Mouse (Mus musculus) 3T3-L1 (cell line): Measurements from ENCODE around the gene Dennd4a.
A peak's percentile ranks its signal among the peaks of the same experiment; 100 is the strongest.

Experiments used
- DNase-seq: peaks from one replicate; pipeline ENCODE4 v3.0.0-alpha.2; 2015; ENCODE audit warnings: low read depth, low spot score

Gene Dennd4a

DNA sequence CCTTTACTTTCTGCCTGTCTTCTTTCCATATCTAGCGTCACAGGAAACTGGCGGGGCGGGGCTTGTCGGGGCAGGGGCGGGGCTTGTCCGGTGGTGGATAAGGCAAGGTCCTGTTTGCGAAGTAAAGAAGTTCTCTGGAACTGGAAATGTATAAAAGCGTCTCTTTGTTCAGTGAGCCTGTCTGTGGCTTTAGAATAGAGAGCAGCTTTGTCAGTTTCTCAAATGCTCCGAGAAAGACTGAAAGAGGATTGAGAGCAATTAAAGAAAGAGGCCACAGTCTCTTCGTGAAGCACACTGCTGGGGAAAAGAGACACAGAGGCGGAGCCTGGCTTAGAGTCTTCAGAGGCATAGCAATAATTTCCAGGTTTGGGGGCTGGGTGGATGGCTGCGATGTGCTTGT, 145.2 kb downstream of the Dennd4a start:
- DNase-seq = peak; percentile 27

DNA sequence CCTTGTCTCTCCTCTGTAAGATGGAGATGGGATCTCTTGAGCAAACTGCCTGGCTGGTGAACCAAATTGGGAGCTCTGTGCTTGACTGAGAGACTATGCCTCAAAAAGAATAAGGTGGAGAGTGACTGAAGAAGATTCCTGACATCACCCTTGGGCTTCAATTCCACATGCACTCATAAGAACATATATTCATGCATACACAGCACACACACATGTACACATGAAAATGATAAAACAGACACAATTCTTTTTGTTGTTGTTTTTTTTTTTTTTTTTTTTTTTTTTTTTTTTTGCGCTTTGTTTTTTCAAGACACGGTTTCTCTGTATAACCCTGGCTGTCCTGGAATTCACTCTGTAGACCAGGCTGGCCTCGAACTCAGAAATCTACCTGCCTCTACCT, 146.1 kb downstream of the Dennd4a start:
- DNase-seq = no peak

DNA sequence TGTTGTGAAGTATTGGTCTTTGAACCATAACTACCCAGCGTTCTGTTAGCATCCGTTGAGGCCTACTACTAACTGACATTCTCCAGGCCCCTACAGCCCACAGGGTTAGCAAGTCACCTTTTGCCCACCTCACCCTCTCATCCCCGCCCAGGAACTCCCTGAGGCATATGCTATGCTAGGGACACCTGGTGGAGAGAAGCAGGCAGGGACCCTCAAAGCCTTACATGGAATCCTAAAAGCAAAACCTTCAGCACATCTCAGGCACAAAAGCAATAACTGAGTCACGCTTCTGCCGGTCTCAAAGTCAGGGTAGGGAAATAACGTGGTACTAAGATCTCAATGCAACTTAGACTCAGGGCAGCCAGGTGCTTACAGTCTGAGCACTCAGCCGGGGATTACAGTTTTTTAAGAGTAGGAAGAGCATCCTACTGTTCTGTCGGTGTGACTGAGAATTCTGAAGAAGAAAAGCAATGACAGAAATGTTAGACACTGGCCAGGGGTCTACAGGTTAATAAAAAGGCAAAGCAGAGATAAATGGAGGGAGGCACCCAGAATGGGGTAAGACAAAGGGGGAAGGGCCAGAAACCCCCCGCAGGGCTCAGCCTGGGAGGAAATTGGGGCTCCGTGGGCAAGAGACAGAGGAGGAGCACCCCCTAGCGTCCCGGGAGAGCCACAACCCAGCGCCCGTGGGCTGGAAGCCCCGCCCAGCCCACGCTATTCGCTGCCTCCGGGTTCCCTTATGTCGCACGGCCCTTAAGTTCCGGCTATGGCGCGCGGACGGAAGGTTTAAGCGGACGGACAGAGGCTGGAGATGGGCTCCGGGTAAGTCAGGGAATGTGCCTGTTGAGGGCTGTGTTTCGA, 149.2 kb downstream of the Dennd4a start, which contains the start of gene Ints14:
Gene Ints14, plus strand, starts transcription at position 789 of the 861 bp plus-strand sequence.
- DNase-seq = peak; percentile 93

DNA sequence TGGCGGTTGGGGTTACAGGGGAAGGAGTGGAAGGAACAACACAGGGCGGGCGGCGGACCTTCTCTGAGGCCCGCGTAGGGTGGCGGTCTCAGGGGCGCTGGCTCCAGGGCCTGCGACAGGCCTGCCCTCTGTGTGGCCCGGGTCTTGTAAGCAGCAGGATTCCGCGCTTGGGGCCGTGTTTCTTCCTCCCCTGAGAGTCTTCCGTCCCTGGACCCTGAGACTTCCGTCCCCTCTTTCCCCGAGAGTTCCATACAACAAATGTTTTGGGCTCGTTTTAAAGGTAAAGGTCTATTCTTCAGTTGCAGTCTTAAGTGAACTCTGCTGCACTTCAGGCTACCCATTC, 149.8 kb downstream of the Dennd4a start:
- DNase-seq = no peak
